Mouse (Mus musculus) 3134 (cell line): ENCODE data around the gene Gm9887.
A peak's percentile ranks its signal among the peaks of the same experiment; 100 is the strongest.
"Not testable (repeated sequence)": the region's sequence is repeated elsewhere in the genome, so short reads cannot be mapped to it uniquely, and the experiment has no call there.

ENCODE experiments used
- DNase-seq: peaks from one replicate; pipeline ENCODE4 v3.0.0-alpha.2; 2011; ENCODE audit warnings: low spot score; ENCODE audit not compliant: insufficient read length; ENCODE audit errors: extremely low read depth

Gene Gm9887

DNA sequence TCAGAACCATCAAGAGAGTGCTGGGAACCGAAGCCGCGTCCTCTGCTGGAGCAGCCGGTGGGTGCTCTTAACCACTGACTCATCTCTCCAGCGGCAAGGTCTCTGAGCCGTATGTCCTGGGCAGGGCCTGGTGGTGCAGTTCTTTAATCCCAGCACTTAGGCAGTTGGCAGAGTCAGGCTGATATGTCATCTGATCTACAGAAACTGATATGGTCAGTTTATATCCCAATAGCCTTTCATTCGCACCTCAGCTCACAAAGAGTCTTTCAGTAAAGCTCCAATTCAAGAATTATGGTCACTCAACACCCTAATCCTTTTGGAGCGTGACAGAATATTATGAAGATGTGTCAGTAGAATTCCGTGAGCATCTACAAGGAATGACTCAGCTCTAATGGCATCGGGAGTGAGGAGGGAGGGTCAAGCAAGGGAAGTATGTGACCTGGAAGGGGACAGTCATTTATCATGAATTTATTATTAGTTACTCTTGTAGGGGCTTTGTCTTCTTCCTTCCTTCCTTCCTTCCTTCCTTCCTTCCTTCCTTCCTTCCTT, 16.1 kb upstream of the Gm9887 start:
- peak; percentile 82 for DNase-seq

DNA sequence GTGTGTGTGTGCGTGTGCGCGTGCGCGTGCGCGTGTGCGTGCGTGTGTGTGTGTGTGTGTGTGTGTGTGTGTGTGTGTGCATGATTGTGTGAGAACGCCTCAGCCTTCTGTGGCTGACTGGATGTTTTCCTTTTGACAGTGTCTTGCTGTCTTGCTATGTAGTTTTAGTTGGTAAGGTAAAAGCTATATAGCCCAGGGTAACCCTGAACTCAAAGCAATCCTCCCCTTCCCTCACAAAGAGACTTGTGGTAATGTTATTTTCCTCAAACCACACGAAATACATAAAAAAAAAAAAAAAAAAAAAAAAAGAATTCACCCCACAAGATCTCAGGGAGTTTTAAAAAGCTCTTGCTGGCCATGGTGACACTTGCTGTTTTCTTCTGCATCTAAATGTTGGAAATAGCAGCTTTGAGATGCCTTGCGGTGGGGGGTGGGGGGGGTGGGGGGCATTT, 14.0 kb upstream of the Gm9887 start:
- not testable (repeated sequence) for DNase-seq

DNA sequence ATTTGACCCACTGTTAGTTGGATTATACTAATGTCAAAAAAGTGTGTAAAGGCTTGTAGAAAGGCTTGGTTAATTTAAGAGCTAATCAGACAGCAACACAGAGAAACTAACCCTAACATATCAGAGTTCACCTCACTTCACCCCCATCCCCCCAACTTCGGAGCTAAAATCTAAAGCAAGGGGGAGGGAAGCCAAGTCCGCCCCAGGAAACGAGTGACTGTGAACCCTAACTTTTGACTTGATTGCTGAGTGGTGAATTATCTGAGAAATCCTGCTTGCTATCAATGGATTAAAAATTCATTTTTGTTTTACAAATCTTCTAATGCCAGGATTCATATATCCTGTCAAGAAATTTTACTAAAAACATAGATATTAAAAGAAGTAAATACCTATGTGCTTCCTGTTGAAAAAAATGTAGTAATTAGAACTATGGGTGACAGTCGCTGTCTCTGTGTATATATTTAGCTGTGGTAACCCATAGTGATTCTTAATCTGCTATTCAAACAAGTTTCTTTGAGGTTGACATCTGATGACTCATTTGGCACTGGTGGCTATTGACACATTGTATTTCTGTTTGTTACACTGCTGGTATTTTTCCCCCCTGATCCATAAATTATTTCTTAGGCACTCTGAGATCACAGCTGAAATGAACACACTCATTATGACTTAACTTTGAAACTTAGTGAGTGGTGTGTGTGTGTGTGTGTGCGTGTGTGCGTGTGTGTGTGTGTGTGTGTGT, 13.5 kb upstream of the Gm9887 start:
- DNase-seq: peak; percentile 29

- no peak for DNase-seq
Measured at GRCm38 (mm10) chr12:69384606-69385005, 12.3 kb upstream of the Gm9887 start.

DNA sequence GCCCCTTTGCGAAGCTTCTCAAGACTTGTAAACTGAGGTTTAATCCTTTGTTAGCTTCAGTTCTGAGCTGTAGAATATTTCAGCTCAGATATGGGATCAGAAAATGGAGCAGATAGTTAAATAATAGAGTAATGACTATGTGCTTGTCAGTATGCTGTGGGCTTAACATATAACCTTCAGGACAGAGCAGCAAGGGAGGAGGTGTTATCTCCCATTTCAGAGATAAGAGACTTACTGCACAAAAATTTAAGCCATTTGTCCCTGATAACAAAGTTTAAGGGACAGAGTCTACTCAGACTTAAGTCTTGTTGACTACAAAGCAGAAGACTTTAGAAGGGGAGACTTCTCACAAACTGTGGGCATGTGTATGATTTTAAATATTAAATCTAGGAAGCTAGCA, 10.6 kb upstream of the Gm9887 start:
- DNase-seq: no peak

GRCm38 (mm10) chr12:69378558-69379454, 6.5 kb upstream of the Gm9887 start:
- DNase-seq: no peak

- DNase-seq: not testable (repeated sequence)
Measured at GRCm38 (mm10) chr12:69377636-69378035, 5.4 kb upstream of the Gm9887 start.

DNA sequence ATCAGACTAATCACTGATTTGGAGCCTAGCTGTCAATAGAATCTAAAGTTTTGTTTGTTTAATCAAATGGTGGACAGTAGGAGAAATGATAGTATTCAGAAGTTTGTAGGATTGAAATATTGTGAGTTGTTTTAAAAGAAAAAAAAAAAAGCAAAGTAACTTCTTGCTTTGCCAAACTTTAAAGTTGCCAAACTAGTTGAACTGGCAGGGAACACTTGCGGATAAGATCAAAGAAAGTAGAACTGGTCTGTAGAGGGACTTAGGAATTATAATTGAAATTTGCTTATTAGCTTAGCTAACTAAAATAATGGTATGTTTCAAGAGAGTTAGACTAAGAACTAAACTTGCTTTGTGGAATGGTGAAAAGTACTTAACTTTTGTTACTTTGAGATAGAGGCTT, 4.9 kb upstream of the Gm9887 start:
- no peak for DNase-seq

DNA sequence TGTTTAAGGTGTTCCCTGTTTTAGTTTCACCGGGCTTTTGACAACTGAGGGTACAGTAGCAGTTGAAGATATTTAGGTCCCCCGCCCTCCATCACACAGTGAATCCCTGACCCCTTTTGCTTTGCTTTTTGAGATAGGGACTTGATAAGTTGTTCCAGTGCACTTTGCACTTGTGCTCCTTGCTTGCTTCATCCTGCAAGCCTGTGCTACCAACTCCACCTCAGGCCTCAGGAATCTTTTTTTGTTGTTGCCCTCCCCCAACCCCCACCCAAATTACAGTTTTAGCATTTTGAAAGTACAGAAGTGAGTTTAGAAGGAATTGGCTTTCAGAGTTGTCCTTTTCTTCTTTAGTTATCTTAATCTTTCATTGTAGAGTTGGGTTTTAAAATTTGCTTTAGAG, 3.9 kb upstream of the Gm9887 start:
- DNase-seq: no peak

GRCm38 (mm10) chr12:69373850-69374766, 1.9 kb upstream of the Gm9887 start:
- no peak for DNase-seq

DNA sequence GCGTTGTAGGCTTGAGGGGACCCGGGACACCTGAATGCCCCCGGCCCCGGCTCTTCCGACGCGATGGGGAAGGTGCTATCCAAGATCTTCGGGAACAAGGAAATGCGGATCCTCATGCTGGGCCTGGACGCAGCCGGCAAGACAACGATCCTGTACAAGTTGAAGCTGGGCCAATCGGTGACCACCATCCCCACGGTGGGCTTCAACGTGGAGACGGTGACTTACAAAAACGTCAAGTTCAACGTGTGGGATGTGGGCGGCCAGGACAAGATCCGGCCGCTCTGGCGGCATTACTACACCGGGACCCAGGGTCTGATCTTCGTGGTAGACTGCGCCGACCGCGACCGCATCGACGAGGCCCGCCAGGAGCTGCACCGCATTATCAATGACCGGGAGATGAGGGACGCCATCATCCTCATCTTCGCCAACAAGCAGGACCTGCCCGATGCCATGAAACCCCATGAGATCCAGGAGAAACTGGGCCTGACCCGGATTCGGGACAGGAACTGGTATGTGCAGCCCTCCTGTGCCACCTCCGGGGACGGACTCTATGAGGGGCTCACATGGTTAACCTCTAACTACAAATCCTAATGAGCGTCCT, 573 bp upstream of the Gm9887 start:
- DNase-seq: peak; percentile 66

- DNase-seq: no peak
Measured at GRCm38 (mm10) chr12:69371421-69371853, 821 bp downstream of the Gm9887 start.

DNA sequence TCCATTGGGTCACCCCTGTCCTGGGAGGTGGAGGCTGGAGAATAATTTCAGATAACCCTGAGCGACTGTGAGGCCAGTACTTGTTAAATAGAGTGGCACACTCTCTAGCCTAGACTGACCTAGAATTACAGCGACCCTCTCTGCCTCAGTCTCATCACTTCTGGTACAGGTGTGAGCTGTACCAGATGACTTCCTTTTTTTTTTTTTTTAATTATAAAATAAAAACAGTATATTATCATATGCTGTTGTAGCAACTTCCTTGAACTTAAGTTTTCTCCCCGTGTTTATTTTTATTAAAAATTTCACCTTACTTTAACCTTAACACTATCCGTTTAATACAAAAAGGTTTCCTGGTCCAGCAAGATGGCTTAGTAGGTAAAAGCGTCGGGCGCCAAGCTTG, 1.3 kb downstream of the Gm9887 start:
- DNase-seq: no peak

DNA sequence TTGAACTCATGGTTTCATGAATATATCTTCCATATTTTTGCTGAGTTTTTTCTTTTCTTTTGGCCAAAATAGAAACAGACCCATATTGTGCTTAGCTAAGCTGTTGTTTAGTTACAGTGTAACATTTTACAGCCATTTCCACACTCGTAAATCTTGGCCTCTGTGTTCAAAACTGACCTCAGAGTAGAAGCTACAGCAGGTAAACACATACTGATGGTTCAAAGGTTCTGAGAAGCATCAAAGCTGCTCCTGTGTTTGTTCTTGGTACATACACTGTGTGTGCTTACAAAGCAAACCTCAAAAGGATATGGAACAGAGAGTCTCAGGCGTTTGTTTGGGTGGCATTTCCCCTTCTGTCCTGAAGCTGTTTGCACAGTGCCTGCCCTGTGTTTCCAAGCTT, 4.7 kb downstream of the Gm9887 start:
- DNase-seq: no peak

GRCm38 (mm10) chr12:69366424-69366823, 5.8 kb downstream of the Gm9887 start:
- DNase-seq: no peak

DNA sequence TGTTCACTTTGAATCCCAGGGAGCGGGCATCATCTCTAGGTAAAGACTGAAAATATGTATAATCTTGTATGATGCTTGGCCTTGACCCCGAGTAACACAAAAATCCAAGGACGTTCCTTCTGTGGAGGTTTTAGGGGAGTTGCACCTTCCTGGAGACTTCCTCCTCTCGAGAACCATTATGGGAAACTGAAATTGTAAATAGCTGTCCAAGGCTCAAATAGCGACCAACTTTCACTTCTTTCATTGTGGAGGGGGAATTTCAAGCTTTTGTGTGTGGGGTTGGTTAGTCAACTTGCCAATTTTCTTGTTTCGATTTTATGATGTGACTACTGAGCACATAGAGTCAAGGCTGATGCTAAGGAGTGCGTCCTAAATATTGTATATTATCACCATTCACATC, 6.5 kb downstream of the Gm9887 start:
- DNase-seq: no peak

DNA sequence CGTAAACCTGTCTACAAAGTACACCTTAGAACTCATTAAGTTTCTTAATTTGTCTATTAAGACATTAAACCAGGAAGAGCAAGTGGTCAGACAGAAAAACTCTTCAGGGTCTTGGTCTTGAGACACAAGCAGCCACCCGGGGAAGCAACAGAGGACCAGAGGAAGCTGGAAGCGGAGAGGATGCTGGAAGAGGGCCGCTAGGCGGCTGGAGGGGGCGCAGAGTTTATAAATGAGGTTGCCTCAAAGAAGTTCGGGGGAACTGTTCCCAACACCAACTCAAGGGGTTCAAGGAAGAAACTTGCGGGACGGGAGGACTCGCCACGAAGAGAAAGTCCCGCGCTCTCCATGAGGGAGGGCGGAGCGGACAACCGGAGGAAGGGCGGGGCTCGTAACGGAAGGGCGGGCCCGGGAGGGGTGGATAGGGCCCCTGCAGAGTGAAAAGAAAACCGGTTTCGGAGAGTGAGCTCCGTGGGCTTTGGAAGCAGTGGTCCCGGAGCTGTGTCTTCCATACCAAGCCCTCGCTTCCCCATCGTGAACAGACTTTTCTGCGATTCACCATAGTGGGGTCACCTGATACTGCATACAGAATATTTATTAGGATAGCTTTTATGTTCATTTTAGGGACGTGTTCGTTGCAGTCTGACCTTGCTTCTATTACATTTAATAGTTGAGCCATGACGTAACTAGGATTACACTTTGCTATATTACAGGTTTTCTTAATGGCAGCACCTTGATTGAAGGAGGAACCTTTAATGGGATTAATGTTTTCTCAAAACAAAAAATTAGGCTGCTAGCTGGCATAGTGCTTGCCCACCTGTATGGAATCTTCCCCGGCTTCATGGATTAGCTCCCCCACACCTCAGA, 8.1 kb downstream of the Gm9887 start:
- peak; percentile 80 for DNase-seq

GRCm38 (mm10) chr12:69363110-69363509, 9.1 kb downstream of the Gm9887 start:
- DNase-seq: not testable (repeated sequence)

- peak; percentile 63 for DNase-seq
Measured at GRCm38 (mm10) chr12:69362388-69362787, 9.9 kb downstream of the Gm9887 start.
